Mouse (Mus musculus) layer of hippocampus, adult 8-10 months (tissue): ENCODE data around the gene Nck2. TPM values are rescaled to one million over a fixed set of nuclear protein-coding genes. Genes with fewer than 3 reads are reported as not detected.
A peak's percentile ranks its signal among the peaks of the same experiment; 100 is the strongest.

ENCODE experiments used
- DNase-seq, 2 experiments: peaks; one replicate each; pipeline ENCODE4 v3.0.0; 2022; ENCODE audit warnings: low spot score in 2 of 2
- total RNA-seq, 4 experiments: library from RNA; stranded (reverse); gene quantifications; 2 replicates each; pipeline ENCODE4 v1.2.4; 2022

The Nck2 gene
- total RNA-seq, 4 experiments from 2014 or later = 40.5 to 50.5 (median 48.8) TPM

GRCm38 (mm10) chr1:43467656-43468055 lies 23.3 kb downstream of the Nck2 start:
- DNase-seq = peak in 1 of 2 experiments; percentile 21

GRCm38 (mm10) chr1:43468207-43468606 lies 23.8 kb downstream of the Nck2 start:
- no peak for DNase-seq

GRCm38 (mm10) chr1:43468978-43469377 lies 24.6 kb downstream of the Nck2 start:
- no peak for DNase-seq

- no peak for DNase-seq
These were observed 26.2 kb downstream of the Nck2 start for GRCm38 (mm10) chr1:43470421-43471179.

GRCm38 (mm10) chr1:43471180-43472045 lies 27.0 kb downstream of the Nck2 start:
- DNase-seq = no peak

- no peak for DNase-seq
These were observed 27.8 kb downstream of the Nck2 start for GRCm38 (mm10) chr1:43472046-43472649.

GRCm38 (mm10) chr1:43473734-43474534 lies 29.6 kb downstream of the Nck2 start:
- peak; percentile 65 to 76 for DNase-seq

GRCm38 (mm10) chr1:43474535-43475409 lies 30.4 kb downstream of the Nck2 start:
- no peak for DNase-seq

- no peak for DNase-seq
These were observed 33.6 kb downstream of the Nck2 start for GRCm38 (mm10) chr1:43477954-43478353.

GRCm38 (mm10) chr1:43485204-43485603 lies 40.8 kb downstream of the Nck2 start:
- no peak for DNase-seq

GRCm38 (mm10) chr1:43486500-43486899 lies 42.1 kb downstream of the Nck2 start:
- no peak for DNase-seq

- DNase-seq = no peak
These were observed 42.8 kb downstream of the Nck2 start for GRCm38 (mm10) chr1:43486956-43487722.

GRCm38 (mm10) chr1:43489311-43489710 lies 44.9 kb downstream of the Nck2 start:
- DNase-seq = no peak

- DNase-seq = no peak
These were observed 47.3 kb downstream of the Nck2 start for GRCm38 (mm10) chr1:43491506-43492269.

GRCm38 (mm10) chr1:43492803-43493437 lies 48.5 kb downstream of the Nck2 start:
- no peak for DNase-seq

- DNase-seq = no peak
These were observed 51.7 kb downstream of the Nck2 start for GRCm38 (mm10) chr1:43496051-43496450.

GRCm38 (mm10) chr1:43496993-43497392 lies 52.6 kb downstream of the Nck2 start:
- no peak for DNase-seq

GRCm38 (mm10) chr1:43497951-43498350 lies 53.6 kb downstream of the Nck2 start:
- DNase-seq = no peak
